Comparison of ENCODE assay signal across 15 mouse cellular contexts in genomic region chr15:61538930-61539329, GRCm38 (mm10).
"Had no signal": no experiment of that assay in that cellular context is flagged by ENCODE, and none has a peak within 500 bp of the region (broad histone marks: within the 10 kb centered on the region; RNA-seq: fewer than 3 reads in every experiment).

No protein-coding gene starts in this region.

- H3K4me2 ChIP-seq: limb, embryonic 13.5 days; liver, embryonic 15.5 days; midbrain, embryonic 15.5 days; neural tube, embryonic 13.5 days had no signal

- ATAC-seq: midbrain, embryonic 15.5 days had no signal

- DNase-seq: kidney, adult 11 months; kidney, adult 9 months; kidney, postnatal 36 days; layer of hippocampus, adult 9-11 months; left cerebral cortex, postnatal 4 days; lung, adult 2 months; lung, postnatal 10 days; lung, postnatal 4 days; right cerebral cortex, postnatal 25 days had no signal

- H3K9me3 ChIP-seq: limb, embryonic 13.5 days; liver, embryonic 15.5 days; midbrain, embryonic 10.5 days; midbrain, embryonic 15.5 days; neural tube, embryonic 13.5 days had no signal

- H3K4me1 ChIP-seq: limb, embryonic 13.5 days; liver, embryonic 15.5 days had no signal

- H3K4me3 ChIP-seq: limb, embryonic 13.5 days; liver, embryonic 15.5 days; midbrain, embryonic 10.5 days; midbrain, embryonic 15.5 days; neural tube, embryonic 13.5 days had no signal

- H3K9ac ChIP-seq: limb, embryonic 13.5 days; liver, embryonic 15.5 days; midbrain, embryonic 15.5 days; neural tube, embryonic 13.5 days had no signal

- H3K27ac ChIP-seq: kidney, postnatal 0 days; limb, embryonic 13.5 days; liver, embryonic 15.5 days; midbrain, embryonic 10.5 days; midbrain, embryonic 15.5 days; neural tube, embryonic 13.5 days had no signal

- H3K27me3 ChIP-seq: limb, embryonic 13.5 days; liver, embryonic 15.5 days; midbrain, embryonic 15.5 days; neural tube, embryonic 13.5 days had no signal

- H3K36me3 ChIP-seq: limb, embryonic 13.5 days; liver, embryonic 15.5 days; midbrain, embryonic 10.5 days; midbrain, embryonic 15.5 days; neural tube, embryonic 13.5 days had no signal
